Mouse (Mus musculus): Measurements from ENCODE around the gene Rapgefl1. TPM values are rescaled to one million over a fixed set of nuclear protein-coding genes. Genes with fewer than 3 reads are reported as not detected.

Gene Rapgefl1
- total RNA-seq, 1 experiment, result 0.98 TPM

DNA sequence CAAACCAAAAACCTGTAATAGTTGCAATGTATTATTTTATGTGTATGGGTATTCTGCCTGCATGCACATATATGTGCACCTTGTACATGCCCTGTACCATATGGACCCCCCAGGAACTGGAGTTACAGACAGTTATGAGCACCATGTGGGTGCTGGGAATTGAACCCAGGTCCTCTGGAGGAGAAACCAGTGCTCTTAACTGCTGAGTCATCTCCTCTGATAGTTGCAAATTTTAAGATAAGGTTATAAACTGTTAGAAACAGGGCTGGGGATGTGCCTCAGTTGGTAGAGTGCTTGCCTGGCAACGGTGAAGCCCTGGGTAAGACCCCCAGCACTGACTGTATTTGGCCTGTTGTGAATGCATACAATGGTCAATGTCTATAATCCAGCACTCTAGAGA lies 45.1 kb upstream of the Rapgefl1 start:
- DNase-seq (ENCODE audit: low read depth, low spot score), result no peak
- TF ChIP-seq HCFC1 (IDR thresholded peaks at IDR 0.05; ENCODE audit: borderline replicate concordance, insufficient read depth, low read length) (no peak), CHD2 (IDR thresholded peaks at IDR 0.05; ENCODE audit: low read depth, low read length) (no peak), ZC3H11A (IDR thresholded peaks at IDR 0.05; ENCODE audit: borderline replicate concordance, low read depth, low read length) (no peak), ZNF384 (IDR thresholded peaks at IDR 0.05; ENCODE audit: low read depth, low read length) (no peak), MAFK (IDR thresholded peaks at IDR 0.05; ENCODE audit: insufficient read depth, low read depth, low read length) (no peak)
- no peak overlapping the region for H3K9ac ChIP-seq (ENCODE audit: insufficient read depth, low read depth, low read length, poor library complexity, severe bottlenecking)
- no peaks in the 10 kb centered on the region for H3K9me3 ChIP-seq (ENCODE audit: control insufficient read depth, insufficient read depth, low read depth, low read length)
- no peak overlapping the region for H3K4me3 ChIP-seq (ENCODE audit: insufficient read depth in 1 of 2, low read depth in 1 of 2, low read length in 2 of 2, poor library complexity in 1 of 2, severe bottlenecking in 1 of 2)
- H3K27ac ChIP-seq (ENCODE audit: insufficient read depth, low read depth, low read length, poor library complexity, severe bottlenecking), result no peak overlapping the region
- peaks cover 2 to 6% of the 10 kb centered on the region in 2 experiments; a peak in 3 of 4 replicates for H3K4me1 ChIP-seq (ENCODE audit: control insufficient read depth in 2 of 2, insufficient read depth in 2 of 2, low read length in 2 of 2, poor library complexity in 1 of 2)
- no peaks in the 10 kb centered on the region for H3K36me3 ChIP-seq (ENCODE audit: control insufficient read depth, insufficient read depth, low read length, poor library complexity, severe bottlenecking)
- in situ Hi-C loops (cut with MboI; ENCODE audit: low sequenced_read_pairs in 2 of 2, unreplicated experiment in 2 of 2), result no loop called here

DNA sequence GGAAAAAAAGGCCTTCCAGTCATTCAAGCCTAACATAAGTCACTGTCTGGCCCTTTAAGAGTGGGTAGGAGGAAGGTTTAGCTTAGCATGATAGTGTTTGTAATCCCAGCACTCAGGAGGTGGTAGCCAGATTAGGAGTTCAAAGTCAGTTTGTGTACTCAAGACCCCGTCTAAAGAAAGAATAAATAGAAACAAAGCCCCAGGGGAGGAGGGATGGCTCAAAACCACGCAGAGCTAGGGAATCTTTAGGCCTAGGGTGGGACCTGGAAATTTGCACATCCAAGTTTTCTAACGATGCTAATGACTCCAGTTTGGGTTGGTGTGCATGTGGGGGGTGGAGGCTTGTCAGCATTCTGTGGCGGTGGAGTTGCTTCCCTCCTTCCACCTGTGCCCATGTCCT lies 44.5 kb upstream of the Rapgefl1 start:
- DNase-seq (ENCODE audit: low read depth, low spot score), result no peak
- TF ChIP-seq ZC3H11A (IDR thresholded peaks at IDR 0.05; ENCODE audit: borderline replicate concordance, low read depth, low read length) (no peak), CHD2 (IDR thresholded peaks at IDR 0.05; ENCODE audit: low read depth, low read length) (no peak), MAFK (IDR thresholded peaks at IDR 0.05; ENCODE audit: insufficient read depth, low read depth, low read length) (no peak), HCFC1 (IDR thresholded peaks at IDR 0.05; ENCODE audit: borderline replicate concordance, insufficient read depth, low read length) (no peak), ZNF384 (IDR thresholded peaks at IDR 0.05; ENCODE audit: low read depth, low read length) (no peak)
- Histone ChIP-seq H3K9me3 (ENCODE audit: control insufficient read depth, insufficient read depth, low read depth, low read length) (no peaks in the 10 kb centered on the region), H3K36me3 (ENCODE audit: control insufficient read depth, insufficient read depth, low read length, poor library complexity, severe bottlenecking) (no peaks in the 10 kb centered on the region), H3K4me3 (ENCODE audit: insufficient read depth in 1 of 2, low read depth in 1 of 2, low read length in 2 of 2, poor library complexity in 1 of 2, severe bottlenecking in 1 of 2) (no peak overlapping the region), H3K4me1 (ENCODE audit: control insufficient read depth in 2 of 2, insufficient read depth in 2 of 2, low read length in 2 of 2, poor library complexity in 1 of 2) (peaks cover 2 to 4% of the 10 kb centered on the region in 2 experiments; a peak in 2 of 4 replicates), H3K9ac (ENCODE audit: insufficient read depth, low read depth, low read length, poor library complexity, severe bottlenecking) (no peak overlapping the region), H3K27ac (ENCODE audit: insufficient read depth, low read depth, low read length, poor library complexity, severe bottlenecking) (no peak overlapping the region)
- in situ Hi-C loops (cut with MboI; ENCODE audit: low sequenced_read_pairs in 2 of 2, unreplicated experiment in 2 of 2), result no loop called here

DNA sequence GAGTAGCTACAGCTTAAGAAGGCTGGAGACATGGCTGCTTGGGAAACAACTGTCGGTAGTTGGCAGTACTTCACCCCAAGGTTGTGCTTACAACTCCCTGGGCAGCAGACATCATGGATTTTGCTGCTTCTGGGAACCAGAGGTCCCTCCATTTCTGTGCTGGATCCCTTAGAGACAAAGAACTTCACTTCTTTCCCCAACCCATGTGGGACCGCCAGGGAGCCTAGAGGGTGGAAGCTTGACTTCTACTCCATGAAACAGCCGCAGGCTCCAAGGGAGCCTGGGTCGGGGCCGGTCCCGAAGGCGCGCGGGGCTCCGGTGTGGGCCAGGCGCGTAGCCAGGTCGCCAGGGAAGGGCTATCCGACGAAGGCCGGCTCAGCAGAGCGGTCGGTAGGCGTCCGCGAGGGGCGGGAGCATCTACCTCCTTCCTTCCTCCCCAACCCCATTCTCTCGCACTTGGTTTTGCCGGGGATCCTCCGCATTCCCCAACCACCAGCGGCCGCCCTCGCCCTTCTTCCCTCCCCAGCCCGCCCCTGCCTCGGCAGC lies 42.0 kb upstream of the Rapgefl1 start:
- TF ChIP-seq HCFC1 (IDR thresholded peaks at IDR 0.05; ENCODE audit: borderline replicate concordance, insufficient read depth, low read length), result no peak; the same call in 1 of the 2 replicates
- no peak for TF ChIP-seq ZNF384 (IDR thresholded peaks at IDR 0.05; ENCODE audit: low read depth, low read length)
- no peak for TF ChIP-seq MAFK (IDR thresholded peaks at IDR 0.05; ENCODE audit: insufficient read depth, low read depth, low read length)
- TF ChIP-seq CHD2 (IDR thresholded peaks at IDR 0.05; ENCODE audit: low read depth, low read length), result no peak
- TF ChIP-seq ZC3H11A (IDR thresholded peaks at IDR 0.05; ENCODE audit: borderline replicate concordance, low read depth, low read length), result no peak
- Histone ChIP-seq H3K36me3 (ENCODE audit: control insufficient read depth, insufficient read depth, low read length, poor library complexity, severe bottlenecking) (no peaks in the 10 kb centered on the region; the same call in 1 of the 2 replicates), H3K9ac (ENCODE audit: insufficient read depth, low read depth, low read length, poor library complexity, severe bottlenecking) (peak overlapping the region; percentile 93), H3K4me3 (ENCODE audit: insufficient read depth in 1 of 2, low read depth in 1 of 2, low read length in 2 of 2, poor library complexity in 1 of 2, severe bottlenecking in 1 of 2) (peak overlapping the region; percentile 81 to 85), H3K9me3 (ENCODE audit: control insufficient read depth, insufficient read depth, low read depth, low read length) (no peaks in the 10 kb centered on the region), H3K27ac (ENCODE audit: insufficient read depth, low read depth, low read length, poor library complexity, severe bottlenecking) (peak overlapping the region; percentile 93), H3K4me1 (ENCODE audit: control insufficient read depth in 2 of 2, insufficient read depth in 2 of 2, low read length in 2 of 2, poor library complexity in 1 of 2) (peaks cover 2 to 9% of the 10 kb centered on the region in 2 experiments; a peak in 2 of 4 replicates)
- DNase-seq (ENCODE audit: low read depth, low spot score), result no peak
- in situ Hi-C loops (cut with MboI; ENCODE audit: low sequenced_read_pairs in 2 of 2, unreplicated experiment in 2 of 2), result no loop called here

- TF ChIP-seq ZC3H11A (IDR thresholded peaks at IDR 0.05; ENCODE audit: borderline replicate concordance, low read depth, low read length), result no peak
- peak; percentile 59; the same call in 1 of the 2 replicates for TF ChIP-seq ZNF384 (IDR thresholded peaks at IDR 0.05; ENCODE audit: low read depth, low read length)
- in situ Hi-C loops (cut with MboI; ENCODE audit: low sequenced_read_pairs in 2 of 2, unreplicated experiment in 2 of 2), result no loop called here
- H3K4me1 ChIP-seq (ENCODE audit: control insufficient read depth in 2 of 2, insufficient read depth in 2 of 2, low read length in 2 of 2, poor library complexity in 1 of 2), result peaks cover 2 to 9% of the 10 kb centered on the region in 2 experiments; a peak in 2 of 4 replicates
- H3K27ac ChIP-seq (ENCODE audit: insufficient read depth, low read depth, low read length, poor library complexity, severe bottlenecking), result peak within 1 kb of the TSS; percentile 93
- H3K36me3 ChIP-seq (ENCODE audit: control insufficient read depth, insufficient read depth, low read length, poor library complexity, severe bottlenecking), result peaks cover 1% of the 10 kb centered on the region
- H3K9ac ChIP-seq (ENCODE audit: insufficient read depth, low read depth, low read length, poor library complexity, severe bottlenecking), result peak within 1 kb of the TSS; percentile 93
- H3K9me3 ChIP-seq (ENCODE audit: control insufficient read depth, insufficient read depth, low read depth, low read length), result no peaks in the 10 kb centered on the region
- DNase-seq (ENCODE audit: low read depth, low spot score), result no peak
- peak within 1 kb of the TSS; percentile 81 to 85 for H3K4me3 ChIP-seq (ENCODE audit: insufficient read depth in 1 of 2, low read depth in 1 of 2, low read length in 2 of 2, poor library complexity in 1 of 2, severe bottlenecking in 1 of 2)
Observed at GRCm38 (mm10) chr11:98795015-98795713, 41.4 kb upstream of the Rapgefl1 start, which contains the start of gene Msl1. Msl1 (plus strand) TSS chr11:98795516.
